Mouse (Mus musculus): ENCODE measurements around the gene Sox6.
A peak's percentile ranks its signal among the peaks of the same experiment; 100 is the strongest.

The Sox6 gene

DNA sequence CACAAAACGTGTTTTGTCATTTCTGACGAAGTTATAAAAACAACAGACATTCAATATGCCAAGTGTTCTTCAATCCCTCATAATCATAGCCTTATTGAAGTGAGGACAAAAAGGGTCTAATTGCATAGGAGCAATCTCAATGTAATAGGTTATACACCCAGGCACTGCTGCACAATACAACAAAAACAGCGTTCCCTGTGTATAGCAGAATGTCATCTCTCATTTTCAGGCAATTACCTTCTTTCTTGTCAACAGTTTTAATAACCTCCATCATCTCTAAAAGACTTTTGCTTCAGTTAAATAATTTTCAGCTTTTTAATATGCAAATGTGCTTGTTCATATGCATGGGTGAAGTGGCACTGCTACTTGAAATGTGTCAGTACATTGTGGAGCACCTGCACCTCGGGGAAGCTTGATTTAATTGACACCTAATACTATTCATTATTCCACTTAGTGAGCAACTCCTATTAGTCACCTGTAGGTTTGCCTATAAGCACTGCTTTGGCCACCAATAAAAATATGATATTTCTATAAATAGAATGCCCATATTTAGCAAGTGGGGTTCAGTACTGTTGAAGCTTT lies 292.8 kb downstream of the Sox6 start:
- DNase-seq, result no peak

DNA sequence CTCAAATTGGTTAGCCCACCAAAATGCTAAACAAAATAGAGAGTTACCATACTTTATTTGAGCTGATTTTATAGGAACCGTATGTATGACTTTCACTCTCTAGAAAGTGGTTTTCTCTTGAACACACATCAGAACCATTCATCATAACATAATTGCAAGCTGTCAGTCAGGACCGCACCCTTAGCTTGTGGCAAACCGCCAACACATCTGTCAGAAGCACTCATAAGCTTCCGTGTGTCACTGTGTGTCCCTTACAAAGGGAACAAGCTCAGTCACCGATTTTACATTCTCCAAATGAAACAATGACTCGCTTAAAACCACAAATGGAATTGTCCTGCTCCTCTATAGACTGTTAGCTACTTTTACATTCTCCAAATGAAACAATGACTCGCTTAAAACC lies 304.5 kb downstream of the Sox6 start:
- DNase-seq, result no peak

DNA sequence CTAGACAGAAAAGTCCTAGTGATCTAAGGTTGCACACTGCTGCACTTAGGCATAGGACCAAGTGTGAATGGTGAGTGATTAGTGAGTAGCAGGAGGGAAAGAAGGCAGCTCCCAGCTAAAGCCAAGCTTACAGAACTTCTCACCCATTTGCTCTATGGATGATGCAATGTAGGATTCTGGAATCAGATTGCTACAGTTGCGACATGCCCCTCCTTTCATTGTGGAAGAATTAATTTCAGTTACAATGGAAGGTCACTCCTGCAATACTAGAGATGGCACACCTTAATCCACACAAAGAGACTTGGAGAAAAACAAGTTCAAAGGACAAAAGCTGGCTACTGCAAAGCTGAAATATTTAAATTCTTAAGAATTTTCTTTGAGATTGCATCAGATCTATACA lies 305.8 kb downstream of the Sox6 start:
- no peak for DNase-seq

DNA sequence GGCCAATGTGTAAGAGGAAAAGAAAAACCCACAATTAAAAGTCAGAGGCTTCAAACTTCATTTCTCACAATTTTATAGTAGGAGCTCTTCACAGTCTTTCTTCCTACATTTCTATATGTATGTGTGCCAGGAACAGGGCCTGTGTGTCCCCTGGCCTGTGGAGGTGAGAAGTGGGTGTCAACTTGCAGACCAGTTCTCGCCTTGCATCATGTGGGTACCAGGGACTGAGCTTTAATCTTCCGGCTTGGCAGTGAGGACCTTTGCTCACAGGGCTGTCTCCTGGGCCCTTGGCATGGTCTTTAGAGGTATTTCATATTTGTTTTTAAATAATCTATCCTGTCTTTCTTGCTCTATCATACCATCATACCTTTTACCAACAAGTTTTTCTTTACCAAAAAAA lies 311.8 kb downstream of the Sox6 start:
- DNase-seq, result no peak

DNA sequence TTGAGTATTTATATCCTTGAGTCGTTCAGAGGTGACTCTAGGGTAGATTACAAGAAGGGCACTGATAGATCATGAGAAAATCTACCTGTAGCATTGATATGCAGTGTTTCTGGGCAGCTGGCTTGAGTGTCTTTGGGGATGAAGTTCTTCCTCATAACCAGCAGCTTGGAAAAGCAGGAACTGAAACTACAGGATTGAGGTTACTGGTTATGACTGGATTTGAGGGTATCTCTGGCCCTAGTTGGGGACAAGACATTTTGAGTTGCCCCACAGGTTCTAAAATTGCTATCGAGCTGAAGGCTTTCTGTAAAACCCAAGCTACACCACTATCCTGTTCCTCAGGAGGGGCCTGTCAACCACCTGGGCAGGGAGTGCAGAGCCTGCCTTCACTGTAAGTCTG lies 314.2 kb downstream of the Sox6 start:
- DNase-seq, result no peak

DNA sequence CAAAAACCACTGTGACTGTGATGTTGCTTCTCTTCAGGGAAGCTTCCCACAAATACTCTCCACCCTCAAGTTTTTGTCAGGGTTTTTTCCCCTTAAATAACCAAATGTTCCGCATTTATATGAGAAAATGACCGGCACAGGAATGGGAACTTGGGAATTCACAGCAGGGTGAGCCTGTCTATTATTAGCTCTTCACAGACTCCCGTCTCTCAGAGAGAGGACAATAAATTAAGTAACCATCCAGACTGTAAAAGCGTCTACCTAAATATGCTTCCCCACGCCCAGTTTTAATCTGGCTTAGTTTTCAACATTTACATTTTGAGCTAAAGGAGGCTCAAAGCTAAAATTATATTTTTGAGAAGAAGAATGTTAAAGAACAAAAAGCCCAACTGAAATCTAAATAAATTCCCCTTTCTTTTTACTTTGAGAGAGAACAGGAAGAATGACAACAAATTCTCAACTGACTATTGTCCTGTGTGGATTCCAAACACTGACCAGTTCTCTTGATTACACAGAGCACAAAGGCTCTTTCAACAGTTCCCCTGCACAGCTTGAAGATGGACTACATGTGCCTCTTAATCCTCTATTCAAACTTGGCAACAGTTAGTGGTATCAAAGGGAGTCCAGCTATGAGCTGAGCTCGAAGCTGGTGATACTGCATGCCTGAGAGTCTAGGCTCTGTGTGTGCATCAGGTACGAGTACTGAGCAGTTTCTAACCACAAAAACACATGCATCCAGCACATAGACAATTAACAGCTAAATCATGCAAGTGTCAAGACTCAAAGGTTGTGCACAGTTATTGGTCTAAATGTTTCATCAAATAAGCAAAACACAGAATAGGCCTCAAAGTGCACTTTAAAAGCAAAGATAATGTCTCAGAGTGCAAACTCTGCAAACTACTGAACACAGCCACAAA lies 316.7 kb downstream of the Sox6 start:
- peak in 1 of 2 experiments; percentile 5 for DNase-seq

DNA sequence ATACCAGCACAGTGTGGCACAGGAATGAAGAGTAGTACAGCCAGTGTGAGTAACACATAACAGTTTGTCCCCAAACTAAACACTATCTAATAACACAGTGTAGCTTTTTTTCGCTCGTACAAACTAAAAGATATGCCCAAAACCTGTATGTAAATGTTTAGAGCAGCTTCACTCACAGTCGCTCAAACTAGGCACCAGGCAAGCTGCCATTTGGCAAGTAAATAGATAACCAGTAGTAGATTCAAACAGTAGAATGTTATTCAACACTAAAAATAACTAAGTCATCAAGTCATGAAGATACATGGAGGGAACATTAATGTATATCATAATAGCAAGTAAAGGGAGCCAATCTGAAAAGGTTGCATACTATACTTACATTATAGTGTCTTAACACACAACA lies 318.8 kb downstream of the Sox6 start:
- DNase-seq, result no peak

DNA sequence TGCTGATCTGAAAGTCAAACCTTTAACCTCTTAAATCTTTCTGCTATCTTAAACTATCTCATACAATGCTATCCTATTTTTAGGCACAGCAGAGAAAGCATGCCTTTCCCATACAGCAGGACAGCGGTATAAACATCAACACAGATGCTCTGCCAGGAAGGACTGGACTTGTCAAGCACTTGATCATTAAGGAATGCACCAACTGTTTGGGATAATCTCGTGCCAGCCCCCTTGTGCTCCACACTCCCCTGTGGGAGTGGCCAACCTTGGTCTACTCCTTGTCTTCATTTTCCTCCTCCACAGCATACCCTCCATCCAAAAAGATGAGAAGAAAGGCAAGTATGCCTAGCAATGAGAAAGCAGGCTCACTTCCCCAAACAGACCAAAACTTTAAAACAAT lies 332.5 kb downstream of the Sox6 start:
- no peak for DNase-seq

DNA sequence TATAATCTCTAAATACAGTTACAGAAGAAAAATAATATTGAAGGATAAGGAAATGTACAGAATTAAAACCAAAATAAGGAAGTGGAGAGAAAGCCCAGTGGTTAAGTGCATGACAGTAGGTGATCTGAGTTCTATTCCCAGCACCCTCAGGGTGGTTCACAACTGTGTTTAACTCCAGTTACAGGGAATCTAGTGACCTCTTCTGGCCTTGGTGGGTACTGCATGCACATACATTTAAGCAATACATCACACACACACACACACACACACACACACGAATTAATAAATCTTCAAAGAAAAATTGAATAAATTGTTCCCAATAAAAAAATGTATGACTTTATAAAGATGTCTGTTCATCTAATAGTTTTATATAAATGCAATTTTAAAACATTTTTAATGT lies 340.5 kb downstream of the Sox6 start:
- peak in 1 of 2 experiments; percentile 10 for DNase-seq

DNA sequence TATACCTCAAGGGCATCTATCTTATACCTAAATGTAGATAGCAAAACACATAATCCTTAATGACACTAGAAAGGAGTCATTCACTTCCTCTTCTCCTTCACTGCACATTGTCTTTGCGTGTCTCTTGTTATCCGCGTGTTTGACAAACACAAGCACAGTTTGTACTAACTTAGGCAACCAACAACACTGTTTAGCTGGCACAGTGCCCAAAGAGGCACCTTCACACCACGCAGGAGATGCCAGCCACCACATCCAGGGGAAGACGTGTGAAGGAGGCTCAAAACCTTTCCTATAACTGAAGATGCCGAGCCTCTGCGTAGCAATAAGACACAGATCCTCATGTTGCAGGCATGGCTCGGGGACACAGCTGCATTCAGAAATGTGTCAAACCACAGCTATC lies 345.4 kb downstream of the Sox6 start:
- DNase-seq, result peak in 1 of 2 experiments; percentile 17

DNA sequence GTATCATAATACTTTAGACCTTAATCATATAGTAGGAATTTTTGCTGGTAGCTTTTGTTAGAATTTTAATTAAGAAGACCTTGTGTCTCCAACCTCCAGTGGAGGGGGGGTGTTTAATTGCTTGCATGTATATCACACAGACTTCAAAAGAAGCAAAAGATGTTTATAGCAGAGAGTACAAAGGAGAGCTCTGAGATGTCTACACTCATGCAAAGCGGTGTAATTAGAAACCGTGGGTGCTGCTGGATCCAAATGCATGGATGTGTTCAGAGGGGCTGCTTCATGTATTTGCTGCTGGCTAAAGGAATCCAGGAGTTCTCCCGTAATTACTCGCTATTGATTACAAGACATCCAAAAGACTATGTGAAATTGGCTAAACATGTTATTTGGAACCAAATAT lies 347.5 kb downstream of the Sox6 start:
- DNase-seq, result no peak

DNA sequence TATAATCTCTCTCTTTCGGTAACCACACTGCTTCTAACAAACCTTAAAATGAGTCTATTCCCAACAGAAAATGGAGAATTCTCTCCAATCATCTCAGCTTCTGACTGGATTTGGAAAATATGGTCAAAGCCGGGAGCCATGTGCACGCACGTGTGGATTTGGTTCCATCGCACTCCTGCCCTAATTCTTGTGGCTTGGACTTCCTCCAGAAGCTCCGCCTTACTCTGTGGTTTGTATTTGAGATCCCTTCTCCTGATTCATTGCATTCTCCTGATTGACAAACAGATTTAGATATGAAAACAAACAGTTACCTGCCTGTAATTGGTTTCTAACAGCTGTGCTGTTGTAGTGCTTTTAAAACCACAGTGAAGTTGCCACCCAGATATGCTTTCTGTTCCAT lies 351.9 kb downstream of the Sox6 start:
- no peak for DNase-seq

DNA sequence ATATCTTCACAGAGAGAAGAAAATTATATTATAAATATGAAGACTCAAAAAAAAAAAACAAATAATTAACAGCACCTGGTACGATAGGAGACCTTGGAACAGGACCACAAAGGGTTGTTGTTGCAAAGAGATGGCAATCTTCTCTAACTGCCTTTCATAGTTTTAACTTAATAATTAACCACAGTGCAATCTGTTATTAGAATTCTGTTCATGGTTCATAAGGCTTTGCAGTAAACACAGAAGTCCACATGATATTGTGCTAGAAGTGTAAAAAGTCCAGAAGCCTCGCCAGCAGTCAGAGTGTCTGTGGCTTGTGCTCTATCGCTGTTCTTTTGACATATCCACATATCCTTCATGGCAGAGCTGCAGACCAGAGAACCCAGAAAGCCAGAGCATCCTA lies 354.5 kb downstream of the Sox6 start:
- no peak for DNase-seq

DNA sequence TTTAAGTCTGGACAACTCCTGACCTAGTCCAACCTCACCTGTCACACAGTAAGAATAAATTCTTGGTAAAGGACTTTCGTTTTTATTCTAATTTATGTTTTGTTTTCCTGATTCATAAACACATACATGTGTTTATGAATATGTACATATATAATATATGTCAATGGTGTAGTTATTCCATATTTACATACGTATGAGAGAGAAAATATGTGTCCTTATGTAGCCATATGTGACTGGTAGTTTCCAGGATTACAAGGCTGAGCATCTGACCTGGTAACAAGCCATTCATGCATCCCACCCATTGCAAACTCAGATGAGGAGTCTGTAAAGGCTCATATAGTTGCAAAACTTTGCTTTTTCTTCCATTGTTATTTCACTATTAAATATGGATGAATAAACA lies 366.8 kb downstream of the Sox6 start:
- no peak for DNase-seq

DNA sequence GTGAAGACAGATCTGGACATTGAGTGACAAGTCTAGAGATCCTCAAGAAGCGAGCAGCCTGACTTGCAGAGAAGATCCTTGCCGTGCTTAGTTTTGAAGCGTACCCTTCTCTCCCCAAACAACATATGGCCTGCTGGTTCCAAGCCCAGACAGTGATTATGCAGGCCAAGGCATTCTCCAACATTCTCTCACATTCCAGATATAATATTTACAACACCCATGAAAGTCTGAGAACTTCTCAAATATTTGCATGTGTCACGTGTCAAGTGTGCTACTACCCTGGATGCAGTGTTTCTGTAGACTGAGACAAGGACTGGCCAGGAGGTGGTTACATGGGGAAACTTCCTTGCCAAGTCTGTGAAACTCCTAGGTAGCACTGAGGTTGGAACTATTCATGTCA lies 367.3 kb downstream of the Sox6 start:
- peak in 1 of 2 experiments; percentile 18 for DNase-seq

DNA sequence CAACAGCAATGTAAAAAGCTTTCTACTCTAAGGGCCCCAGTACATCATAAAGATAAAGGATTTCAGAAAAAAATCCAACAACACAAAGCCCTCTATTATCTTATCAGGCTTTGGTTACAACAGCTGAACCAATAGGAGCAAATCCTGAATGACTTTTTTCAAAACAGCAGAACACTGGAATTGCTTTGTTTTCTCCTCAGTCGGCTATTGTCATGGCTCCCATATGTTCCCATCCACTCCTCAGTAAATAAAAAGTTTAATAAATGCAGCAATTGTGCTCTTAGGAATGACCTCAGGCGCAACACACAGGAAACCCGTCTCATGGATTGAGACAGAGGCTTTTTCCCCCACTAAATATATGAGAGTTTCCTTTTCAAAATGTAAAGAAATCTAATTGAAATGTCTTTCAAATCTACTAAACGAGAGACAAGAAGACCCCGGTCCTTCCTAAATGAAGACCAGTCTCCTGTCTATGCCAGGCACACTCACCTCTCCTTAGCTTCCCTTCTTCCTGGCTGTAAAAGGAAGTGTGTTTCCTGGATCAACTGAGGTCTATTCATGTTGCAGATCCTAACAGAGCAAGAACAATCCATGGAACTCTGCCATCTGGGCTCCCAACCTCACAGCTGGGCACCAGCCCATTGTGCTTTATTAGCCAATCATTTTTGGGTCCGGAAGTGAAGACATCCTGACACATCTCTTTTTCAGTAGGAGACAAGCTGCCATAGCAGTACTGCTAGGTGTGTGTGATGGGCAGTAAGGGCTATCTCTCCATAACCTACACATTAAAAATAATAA lies 369.2 kb downstream of the Sox6 start:
- DNase-seq, result peak; percentile 14 to 37

DNA sequence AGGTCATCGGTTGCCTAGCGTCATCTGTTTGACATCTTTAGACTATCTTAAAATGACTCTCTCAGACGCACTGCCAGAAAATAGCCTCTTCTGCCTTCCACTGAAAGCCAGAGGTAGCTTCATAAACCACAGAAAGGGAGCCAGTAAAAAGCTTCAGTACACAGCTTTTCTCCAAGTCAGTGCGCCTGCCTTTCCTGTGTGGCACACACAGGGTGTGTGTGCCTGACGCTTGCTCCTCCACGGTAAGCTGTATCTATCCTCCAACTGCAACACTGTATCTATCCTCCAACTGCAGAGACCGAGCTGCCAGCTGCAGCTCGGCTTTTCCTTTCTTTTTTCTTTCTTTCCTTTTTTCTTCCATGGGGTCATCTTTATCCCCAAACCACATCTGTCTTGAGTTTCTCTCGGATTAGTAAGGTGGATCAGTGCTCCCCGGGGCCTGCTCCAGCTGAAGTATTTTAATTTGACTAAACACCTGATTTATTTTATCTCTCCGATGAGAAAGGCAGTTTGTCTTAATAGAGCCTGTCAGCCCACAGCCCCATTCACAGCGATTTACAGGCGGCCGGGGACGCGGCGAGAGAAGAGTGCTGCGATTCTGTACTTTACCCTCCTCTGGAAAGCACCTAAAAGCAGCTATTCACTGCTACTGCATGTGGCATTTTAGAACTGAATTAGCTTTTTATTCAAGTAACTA lies 371.8 kb downstream of the Sox6 start:
- DNase-seq, result no peak

DNA sequence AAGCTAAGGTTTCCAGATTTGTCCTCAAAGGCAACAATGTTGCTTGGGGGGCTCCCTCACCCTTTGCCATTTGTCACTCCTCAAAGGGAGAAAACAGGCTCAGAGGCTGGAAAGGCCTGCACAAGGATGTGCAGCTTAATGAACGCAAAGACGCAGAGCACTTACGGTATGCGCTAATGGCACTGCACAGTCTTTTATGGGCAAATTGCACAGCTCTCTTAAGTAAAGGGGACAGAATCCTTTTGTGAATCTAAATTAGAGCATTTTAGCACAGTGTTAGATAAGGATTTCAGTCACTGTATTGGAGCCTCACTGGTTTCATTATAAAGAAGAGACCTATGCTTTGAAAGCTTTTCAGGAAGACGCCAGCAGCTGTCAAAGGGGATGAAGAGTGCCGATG lies 375.2 kb downstream of the Sox6 start:
- DNase-seq, result no peak

DNA sequence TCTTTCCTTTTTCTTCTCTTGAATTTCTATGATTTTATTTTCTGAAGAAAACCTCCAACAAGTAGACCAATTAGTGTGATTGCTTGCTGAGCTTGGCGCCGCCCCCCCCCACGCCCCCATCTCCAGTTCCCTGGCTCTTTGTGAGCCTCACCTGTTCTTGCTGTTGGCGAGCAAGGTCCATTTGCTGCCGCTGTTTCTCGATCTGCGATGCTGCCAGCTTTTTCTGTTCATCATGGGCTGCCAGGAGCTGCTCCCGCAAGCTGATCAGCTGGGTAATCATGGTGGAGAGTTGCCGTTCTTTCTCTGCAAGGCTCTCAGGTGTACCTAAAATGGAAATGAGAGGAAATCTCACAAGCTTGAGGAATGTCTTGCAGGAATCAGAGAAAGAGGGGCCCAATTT lies 376.5 kb downstream of the Sox6 start:
- peak; percentile 34 to 35 for DNase-seq

DNA sequence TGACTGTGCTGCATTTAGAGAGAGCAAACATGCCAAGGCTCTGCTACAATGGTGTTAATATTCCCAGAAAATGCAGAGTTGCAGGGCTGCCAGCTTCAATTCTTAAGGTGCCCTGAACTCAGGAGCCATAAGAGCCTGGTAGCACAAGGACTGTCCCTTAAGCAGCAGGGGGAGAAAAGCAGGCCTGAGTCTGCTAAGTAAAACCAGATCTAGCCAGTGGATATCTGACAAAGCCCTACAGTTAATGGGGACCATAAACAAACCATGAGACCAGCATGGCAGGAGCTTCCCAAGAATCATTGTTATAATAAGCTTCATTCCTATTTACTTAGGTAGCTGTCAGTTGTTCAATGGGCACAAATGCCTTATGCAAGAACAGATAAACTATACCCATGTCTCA lies 391.9 kb downstream of the Sox6 start:
- no peak for DNase-seq

DNA sequence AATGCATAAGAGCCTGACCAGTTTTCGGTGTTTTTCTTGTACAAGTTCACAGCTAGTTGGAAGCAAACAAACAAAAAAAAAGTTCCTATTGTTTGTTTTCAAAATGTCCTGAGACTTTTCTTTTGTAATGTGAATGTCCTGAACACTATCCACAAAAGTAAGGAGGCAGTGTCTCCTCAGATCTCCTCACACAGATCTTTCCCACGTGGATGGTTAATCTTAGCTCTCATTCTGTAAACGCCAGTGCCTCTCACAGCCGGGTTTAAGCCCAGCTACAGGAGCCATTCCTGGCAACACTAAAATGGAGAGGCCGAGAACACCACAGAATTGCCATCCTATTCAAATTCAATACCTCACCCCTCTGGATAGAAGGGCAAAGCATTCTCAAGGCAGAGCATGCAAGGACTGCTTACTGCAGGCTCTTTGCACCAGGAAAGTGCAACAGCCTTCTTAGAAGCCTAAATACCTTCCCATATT lies 392.6 kb downstream of the Sox6 start:
- DNase-seq, result no peak

DNA sequence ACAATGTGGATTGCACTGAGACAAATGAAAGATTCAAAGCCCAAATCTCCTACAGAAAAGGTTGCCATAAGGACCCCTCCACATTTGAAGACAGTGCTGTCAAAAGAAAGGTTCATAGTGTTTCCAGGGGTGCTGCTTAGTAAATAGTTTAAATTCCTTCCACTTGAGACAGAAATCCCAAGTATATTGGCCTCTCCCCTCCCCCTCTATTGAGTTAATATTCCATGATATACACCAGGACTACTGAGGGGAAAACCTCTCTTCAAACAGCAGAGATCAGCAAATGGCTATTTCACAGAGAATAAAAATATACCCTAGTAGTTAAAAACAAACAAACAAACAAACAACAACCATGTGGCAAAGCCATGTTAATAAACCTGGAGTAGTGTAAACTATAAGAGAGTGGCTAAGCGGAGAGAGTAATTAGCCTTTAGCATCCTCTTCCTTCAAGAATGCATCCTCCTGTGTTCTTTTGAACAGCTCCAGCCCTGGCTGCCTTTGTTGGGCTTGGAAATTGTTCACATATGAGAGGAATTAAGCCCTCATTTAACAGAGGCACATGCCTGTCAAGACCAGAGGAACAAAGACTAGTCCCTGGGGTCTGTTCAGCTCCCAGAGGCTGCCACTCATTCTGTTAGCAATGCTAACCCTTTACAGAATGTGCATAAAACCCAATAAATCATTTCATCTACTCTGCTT lies 393.2 kb downstream of the Sox6 start:
- no peak for DNase-seq
